Mouse (Mus musculus): Measurements from ENCODE around the gene Cd44. TPM values are rescaled to one million over a fixed set of nuclear protein-coding genes. Genes with fewer than 3 reads are reported as not detected.

Cd44 gene
- polyA plus RNA-seq, 1 experiment from 2014 or later = 35.7 TPM

DNA sequence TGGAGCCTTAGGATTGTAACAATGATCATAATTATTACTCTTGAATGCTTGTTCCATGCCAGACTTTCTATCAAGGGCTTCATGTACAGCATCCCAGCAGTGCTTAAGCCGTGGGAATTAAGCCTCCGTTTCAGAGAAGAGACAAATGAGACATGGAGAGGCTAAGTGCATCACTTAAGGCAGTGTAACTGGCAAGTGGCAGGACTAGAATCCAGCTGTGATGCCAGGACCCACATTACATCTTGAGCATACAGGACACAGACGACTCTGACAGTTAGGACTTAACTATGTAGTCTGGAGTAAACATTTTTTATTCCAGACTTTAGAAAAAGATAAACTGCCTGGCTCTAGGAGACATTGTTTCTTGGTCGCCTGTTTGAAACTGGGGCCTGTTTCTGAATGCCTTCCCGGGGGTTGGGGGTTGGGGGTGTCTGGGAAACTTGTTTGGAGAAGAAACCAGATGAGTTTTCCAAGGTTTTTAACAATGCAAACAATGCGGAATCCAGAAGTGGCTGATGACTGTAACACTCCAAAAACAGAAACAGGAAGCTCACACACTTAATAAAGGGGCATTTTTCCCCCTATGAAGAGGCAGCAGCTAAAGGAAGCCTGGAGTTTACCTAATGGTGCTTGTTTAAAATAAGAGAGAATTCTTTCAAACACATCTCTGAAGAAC, 18.7 kb downstream of the Cd44 start:
- no peak overlapping the region; the same call in 1 of the 2 replicates for H3K4me2 ChIP-seq (ENCODE audit: low read depth, low read length)
- WGBS = 19% methylated on average over 6 of the region's 6 CpGs
- no peaks in the 10 kb centered on the region for H3K36me3 ChIP-seq (ENCODE audit: control insufficient read depth, insufficient read depth, low read length)
- no peaks in the 10 kb centered on the region for H3K9me3 ChIP-seq (ENCODE audit: control insufficient read depth, low read length)
- H3K9ac ChIP-seq (ENCODE audit: low read length) = 0 out of 2 replicates have a peak overlapping the region, but pooled peaks have one; percentile 1
- H3K4me3 ChIP-seq (ENCODE audit: low read length) = no peak overlapping the region
- ATAC-seq (ENCODE audit: low read depth) = peak; percentile 89
- H3K27ac ChIP-seq (ENCODE audit: low read length) = peak overlapping the region; percentile 79
- H3K27me3 ChIP-seq (ENCODE audit: control insufficient read depth, insufficient read depth, low read depth, low read length) = no peaks in the 10 kb centered on the region
- H3K4me1 ChIP-seq (replicated peaks; ENCODE audit: control insufficient read depth, insufficient read depth, low read length) = peaks cover 24% of the 10 kb centered on the region

DNA sequence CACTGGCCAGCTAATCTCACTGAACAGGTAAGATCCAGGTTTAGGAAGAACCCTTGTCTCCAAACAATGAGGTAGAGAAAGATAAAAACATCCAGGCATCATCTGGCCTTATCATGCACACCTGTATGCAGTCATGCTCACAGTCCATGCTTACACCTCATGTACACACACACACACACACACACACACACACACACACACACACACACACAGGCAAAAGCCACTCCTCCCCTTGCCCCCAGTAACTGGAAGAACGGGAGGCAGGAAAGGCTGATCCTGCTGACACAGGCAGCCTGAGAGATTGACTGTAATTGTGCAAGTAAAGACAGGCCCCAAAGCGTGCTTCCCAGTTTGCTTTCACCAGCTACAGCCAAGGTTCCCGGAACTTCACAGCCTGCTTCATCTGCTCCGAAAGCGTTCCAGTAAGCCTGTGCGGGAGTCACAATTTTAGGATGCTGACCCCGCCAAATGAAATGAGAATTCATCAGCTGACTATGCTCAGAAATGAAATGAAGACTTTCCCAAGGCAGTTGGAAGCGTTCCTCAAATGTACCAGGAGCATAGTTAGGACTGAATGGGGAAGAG, 19.4 kb downstream of the Cd44 start:
- no peaks in the 10 kb centered on the region for H3K9me3 ChIP-seq (ENCODE audit: control insufficient read depth, low read length)
- no peaks in the 10 kb centered on the region for H3K27me3 ChIP-seq (ENCODE audit: control insufficient read depth, insufficient read depth, low read depth, low read length)
- peak; percentile 60 for ATAC-seq (ENCODE audit: low read depth)
- H3K4me3 ChIP-seq (ENCODE audit: low read length) = no peak overlapping the region
- H3K4me1 ChIP-seq (replicated peaks; ENCODE audit: control insufficient read depth, insufficient read depth, low read length) = peaks cover 24% of the 10 kb centered on the region
- H3K27ac ChIP-seq (ENCODE audit: low read length) = peak overlapping the region; percentile 79
- H3K36me3 ChIP-seq (ENCODE audit: control insufficient read depth, insufficient read depth, low read length) = no peaks in the 10 kb centered on the region
- WGBS = 43% methylated on average over 8 of the region's 8 CpGs
- 0 out of 2 replicates have a peak overlapping the region, but pooled peaks have one; percentile 1 for H3K9ac ChIP-seq (ENCODE audit: low read length)
- no peak overlapping the region for H3K4me2 ChIP-seq (ENCODE audit: low read depth, low read length)

DNA sequence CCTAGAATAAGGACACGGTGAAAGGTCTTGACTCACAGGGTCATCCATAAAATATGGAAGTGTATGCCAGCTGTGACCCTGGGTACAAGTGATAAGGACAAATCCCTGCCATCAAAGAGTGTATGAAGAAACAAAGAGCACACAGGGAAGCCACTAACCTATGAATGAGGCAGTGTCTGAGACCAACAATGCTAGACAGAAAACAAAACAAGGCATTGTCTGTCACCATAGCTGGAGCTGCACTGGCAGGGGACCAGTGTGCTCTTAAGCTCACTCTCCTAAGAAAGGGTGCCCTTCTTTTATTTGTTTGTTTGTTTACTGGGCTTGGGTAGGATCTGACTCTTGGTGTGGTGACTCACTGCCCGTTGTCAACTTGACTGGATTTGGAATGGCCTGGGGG, 23.0 kb downstream of the Cd44 start:
- Histone ChIP-seq H3K27me3 (ENCODE audit: control insufficient read depth, insufficient read depth, low read depth, low read length) (no peaks in the 10 kb centered on the region), H3K4me3 (ENCODE audit: low read length) (no peak overlapping the region), H3K4me2 (ENCODE audit: low read depth, low read length) (no peak overlapping the region), H3K36me3 (ENCODE audit: control insufficient read depth, insufficient read depth, low read length) (no peaks in the 10 kb centered on the region), H3K9ac (ENCODE audit: low read length) (no peak overlapping the region), H3K9me3 (ENCODE audit: control insufficient read depth, low read length) (no peaks in the 10 kb centered on the region), H3K27ac (ENCODE audit: low read length) (no peak overlapping the region), H3K4me1 (replicated peaks; ENCODE audit: control insufficient read depth, insufficient read depth, low read length) (peaks cover 18% of the 10 kb centered on the region)
- no peak for ATAC-seq (ENCODE audit: low read depth)
- 69% methylated on average over 2 of the region's 2 CpGs for WGBS

DNA sequence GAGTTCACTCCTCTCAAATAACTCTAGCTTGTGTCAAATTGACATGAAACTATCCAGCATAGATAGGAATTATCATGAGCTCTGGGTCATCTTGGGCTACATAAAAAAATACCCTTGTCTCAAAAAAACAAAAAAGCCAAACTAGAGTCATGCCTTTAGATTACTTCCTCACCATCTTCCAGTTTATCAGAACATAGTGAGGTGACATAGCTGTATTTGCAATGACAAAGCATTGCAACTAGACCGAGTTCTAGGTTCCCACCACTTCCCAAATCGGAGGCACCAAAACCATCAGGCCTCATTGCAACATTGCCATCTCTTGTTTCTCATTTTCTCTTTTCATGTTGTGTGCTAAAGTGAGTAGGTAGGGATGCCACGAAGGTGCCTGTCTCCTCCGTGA, 24.0 kb downstream of the Cd44 start:
- Histone ChIP-seq H3K4me2 (ENCODE audit: low read depth, low read length) (no peak overlapping the region), H3K4me1 (replicated peaks; ENCODE audit: control insufficient read depth, insufficient read depth, low read length) (peaks cover 9% of the 10 kb centered on the region), H3K4me3 (ENCODE audit: low read length) (no peak overlapping the region), H3K9ac (ENCODE audit: low read length) (no peak overlapping the region), H3K36me3 (ENCODE audit: control insufficient read depth, insufficient read depth, low read length) (no peaks in the 10 kb centered on the region), H3K27me3 (ENCODE audit: control insufficient read depth, insufficient read depth, low read depth, low read length) (no peaks in the 10 kb centered on the region), H3K27ac (ENCODE audit: low read length) (no peak overlapping the region), H3K9me3 (ENCODE audit: control insufficient read depth, low read length) (no peaks in the 10 kb centered on the region)
- no peak for ATAC-seq (ENCODE audit: low read depth)
- WGBS = 93% methylated on average over 4 of the region's 4 CpGs

DNA sequence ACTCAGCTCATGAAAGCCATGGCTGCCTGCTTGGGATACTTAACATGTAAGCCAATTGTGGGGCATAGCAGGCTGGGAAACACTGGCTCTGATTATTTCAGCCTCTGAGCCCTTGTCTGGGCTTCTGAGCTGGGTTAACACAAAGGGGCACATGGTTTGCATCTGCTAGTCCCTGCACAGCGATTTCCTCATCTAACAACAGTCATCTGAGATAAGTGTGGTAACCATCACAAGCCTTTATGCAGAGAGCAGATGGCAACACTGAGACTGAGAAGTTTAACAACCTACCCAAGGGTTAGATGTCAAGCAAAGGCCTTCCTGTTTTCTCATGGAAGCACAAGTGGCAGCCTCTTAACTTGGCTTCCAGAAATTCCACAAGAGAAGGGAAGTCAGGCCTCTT, 25.3 kb downstream of the Cd44 start:
- no peak overlapping the region for H3K4me3 ChIP-seq (ENCODE audit: low read length)

DNA sequence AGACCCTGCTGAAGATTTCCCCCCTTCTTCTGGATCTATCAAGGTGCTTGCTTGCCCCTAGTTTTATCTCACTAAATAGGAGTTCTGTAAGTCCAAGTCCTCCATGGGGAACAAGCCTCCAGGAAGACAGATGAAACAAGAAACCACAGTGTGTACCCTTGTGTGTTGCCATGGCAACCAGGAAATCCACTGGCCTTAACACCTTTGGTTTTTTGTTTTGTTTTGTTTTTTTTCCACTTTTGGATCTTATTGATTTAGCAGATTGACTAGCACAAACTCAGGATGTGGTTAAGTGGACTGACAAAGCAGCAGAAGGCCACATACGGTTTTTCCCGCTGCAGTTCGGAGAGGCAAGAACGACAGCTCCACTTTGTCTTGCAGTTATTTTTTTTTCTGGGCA, 27.6 kb downstream of the Cd44 start:
- Histone ChIP-seq H3K27ac (ENCODE audit: low read length) (no peak overlapping the region), H3K4me1 (replicated peaks; ENCODE audit: control insufficient read depth, insufficient read depth, low read length) (no peaks in the 10 kb centered on the region), H3K9ac (ENCODE audit: low read length) (no peak overlapping the region), H3K4me2 (ENCODE audit: low read depth, low read length) (no peak overlapping the region), H3K27me3 (ENCODE audit: control insufficient read depth, insufficient read depth, low read depth, low read length) (no peaks in the 10 kb centered on the region), H3K9me3 (ENCODE audit: control insufficient read depth, low read length) (no peaks in the 10 kb centered on the region), H3K36me3 (ENCODE audit: control insufficient read depth, insufficient read depth, low read length) (no peaks in the 10 kb centered on the region), H3K4me3 (ENCODE audit: low read length) (no peak overlapping the region)
- 62% methylated on average over 4 of the region's 4 CpGs for WGBS
- no peak for ATAC-seq (ENCODE audit: low read depth)

More for the DNA sequence above, 25.3 kb downstream of the Cd44 start:
- no peaks in the 10 kb centered on the region for H3K36me3 ChIP-seq (ENCODE audit: control insufficient read depth, insufficient read depth, low read length)
- no peak overlapping the region for H3K4me2 ChIP-seq (ENCODE audit: low read depth, low read length)
- H3K9me3 ChIP-seq (ENCODE audit: control insufficient read depth, low read length) = no peaks in the 10 kb centered on the region
- no peak overlapping the region for H3K27ac ChIP-seq (ENCODE audit: low read length)
- no peaks in the 10 kb centered on the region for H3K4me1 ChIP-seq (replicated peaks; ENCODE audit: control insufficient read depth, insufficient read depth, low read length)
- WGBS = 78% methylated on average over 1 of the region's 1 CpGs
- no peaks in the 10 kb centered on the region for H3K27me3 ChIP-seq (ENCODE audit: control insufficient read depth, insufficient read depth, low read depth, low read length)
- no peak for ATAC-seq (ENCODE audit: low read depth)
- no peak overlapping the region for H3K9ac ChIP-seq (ENCODE audit: low read length)

DNA sequence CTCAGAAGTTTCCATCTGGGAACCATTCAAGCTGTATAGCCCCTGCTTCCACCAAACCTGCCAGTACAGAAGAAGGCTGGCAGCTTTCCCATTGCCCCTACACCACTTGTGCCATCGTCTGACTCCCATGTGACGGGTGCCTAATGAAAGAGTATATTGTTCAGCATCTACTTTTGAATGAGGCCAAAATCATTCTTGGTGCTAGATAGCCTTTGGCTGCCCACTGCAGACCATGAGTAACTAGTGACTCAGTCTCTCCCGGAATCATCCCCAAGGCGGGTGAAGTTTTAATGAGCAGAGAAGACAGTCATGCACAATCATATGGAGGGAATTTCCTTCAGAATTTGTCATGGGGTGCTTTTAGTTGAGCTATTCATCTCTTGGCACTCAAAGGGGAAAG, 28.3 kb downstream of the Cd44 start:
- Histone ChIP-seq H3K4me2 (ENCODE audit: low read depth, low read length) (no peak overlapping the region), H3K4me1 (replicated peaks; ENCODE audit: control insufficient read depth, insufficient read depth, low read length) (no peaks in the 10 kb centered on the region), H3K27me3 (ENCODE audit: control insufficient read depth, insufficient read depth, low read depth, low read length) (no peaks in the 10 kb centered on the region), H3K36me3 (ENCODE audit: control insufficient read depth, insufficient read depth, low read length) (no peaks in the 10 kb centered on the region), H3K27ac (ENCODE audit: low read length) (no peak overlapping the region), H3K4me3 (ENCODE audit: low read length) (no peak overlapping the region), H3K9me3 (ENCODE audit: control insufficient read depth, low read length) (no peaks in the 10 kb centered on the region), H3K9ac (ENCODE audit: low read length) (no peak overlapping the region)
- ATAC-seq (ENCODE audit: low read depth) = no peak
- 74% methylated on average over 4 of the region's 4 CpGs for whole genome bisulfite sequencing

DNA sequence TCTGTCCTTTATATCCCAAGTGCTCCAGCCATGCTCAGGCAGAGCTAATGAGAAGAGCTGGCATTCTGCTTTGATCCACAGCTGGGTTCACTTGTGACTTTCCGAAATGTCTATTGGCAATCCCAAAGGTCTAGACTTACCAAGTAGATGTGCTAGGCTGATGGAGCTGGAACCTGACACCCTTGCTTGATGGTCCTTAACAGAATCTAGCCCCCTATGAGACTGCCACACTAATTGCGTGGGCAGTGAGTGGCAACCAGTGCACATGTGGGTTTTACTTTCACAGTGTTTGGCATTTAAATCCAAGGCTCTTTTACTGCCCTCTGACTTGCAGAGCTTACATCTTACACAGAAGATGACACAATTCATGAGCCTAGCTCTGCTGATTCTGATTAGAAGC, 29.0 kb downstream of the Cd44 start:
- Histone ChIP-seq H3K4me3 (ENCODE audit: low read length) (no peak overlapping the region), H3K27ac (ENCODE audit: low read length) (no peak overlapping the region), H3K27me3 (ENCODE audit: control insufficient read depth, insufficient read depth, low read depth, low read length) (no peaks in the 10 kb centered on the region), H3K4me1 (replicated peaks; ENCODE audit: control insufficient read depth, insufficient read depth, low read length) (peaks cover 4% of the 10 kb centered on the region; the same call in 1 of the 2 replicates), H3K9ac (ENCODE audit: low read length) (no peak overlapping the region), H3K9me3 (ENCODE audit: control insufficient read depth, low read length) (no peaks in the 10 kb centered on the region), H3K4me2 (ENCODE audit: low read depth, low read length) (no peak overlapping the region), H3K36me3 (ENCODE audit: control insufficient read depth, insufficient read depth, low read length) (no peaks in the 10 kb centered on the region)
- WGBS = 89% methylated on average over 2 of the region's 2 CpGs
- no peak for ATAC-seq (ENCODE audit: low read depth)

DNA sequence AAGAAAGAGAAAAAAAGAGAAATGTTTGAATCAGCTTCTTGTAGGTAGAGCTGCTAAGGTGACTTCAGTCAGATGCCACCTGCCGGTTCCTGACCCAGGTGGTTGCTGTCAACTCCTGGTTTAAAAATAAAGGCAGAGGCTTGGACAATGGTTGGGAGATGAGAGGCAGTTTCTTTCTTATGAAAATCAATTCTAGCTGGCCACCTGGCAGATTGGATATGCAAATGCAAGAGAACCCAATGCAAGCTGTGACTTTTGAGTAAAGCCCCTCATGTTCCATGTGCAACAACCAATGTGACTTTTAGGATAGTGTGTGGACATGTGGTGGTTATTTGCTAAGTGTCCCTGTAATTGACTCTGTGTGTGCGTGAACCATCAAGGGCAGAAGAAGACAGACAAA, 33.0 kb downstream of the Cd44 start:
- H3K27ac ChIP-seq (ENCODE audit: low read length) = no peak overlapping the region
- no peaks in the 10 kb centered on the region for H3K36me3 ChIP-seq (ENCODE audit: control insufficient read depth, insufficient read depth, low read length)
- H3K9ac ChIP-seq (ENCODE audit: low read length) = no peak overlapping the region
- no peaks in the 10 kb centered on the region for H3K27me3 ChIP-seq (ENCODE audit: control insufficient read depth, insufficient read depth, low read depth, low read length)
- no peak overlapping the region for H3K4me3 ChIP-seq (ENCODE audit: low read length)
- H3K4me1 ChIP-seq (replicated peaks; ENCODE audit: control insufficient read depth, insufficient read depth, low read length) = peaks cover 14% of the 10 kb centered on the region
- H3K9me3 ChIP-seq (ENCODE audit: control insufficient read depth, low read length) = no peaks in the 10 kb centered on the region
- ATAC-seq (ENCODE audit: low read depth) = no peak
- H3K4me2 ChIP-seq (ENCODE audit: low read depth, low read length) = no peak overlapping the region
- 81% methylated on average over 2 of the region's 2 CpGs for WGBS
